8 mouse cellular contexts compared by ENCODE assay signal in genomic region chr8:121977819-121978590, GRCm38 (mm10). TPM values are rescaled to one million over a fixed set of nuclear protein-coding genes. Genes with fewer than 3 reads are reported as not detected.
DNase-seq lines count a peak whose midpoint lies in the region; ATAC-seq and TF ChIP-seq lines count a peak whose summit lies in the region.

No protein-coding gene starts in this region.

- H3K36me3 ChIP-seq in hindbrain, embryonic 13.5 days, result peaks cover 80% of the 10 kb centered on the region
- peaks cover 86% of the 10 kb centered on the region for H3K36me3 ChIP-seq in limb, embryonic 12.5 days
- H3K36me3 ChIP-seq in thymus, adult 2 months (ENCODE audit: control insufficient read depth, insufficient read depth, low read length), result peaks cover 58% of the 10 kb centered on the region

- CTCF ChIA-PET in Patski (lab: Charles Lee), result interaction anchor here (0.7 to 2.9 kb wide), 30 partner anchors 10 to 391 kb away, joined by 3 to 16 read pairs (median 4); partner anchors contain the start of gene Zfpm1

- no peak overlapping the region for H3K27ac ChIP-seq in hindbrain, embryonic 13.5 days
- peak overlapping the region; percentile 1; the same call in 1 of the 2 replicates for H3K27ac ChIP-seq in limb, embryonic 12.5 days
- H3K27ac ChIP-seq in thymus, adult 2 months (ENCODE audit: control insufficient read depth, insufficient read depth, low read length), result no peak overlapping the region

- H3K9me3 ChIP-seq in hindbrain, embryonic 13.5 days, result no peaks in the 10 kb centered on the region
- H3K9me3 ChIP-seq in limb, embryonic 12.5 days, result no peaks in the 10 kb centered on the region

- no peak overlapping the region for H3K4me3 ChIP-seq in hindbrain, embryonic 13.5 days
- H3K4me3 ChIP-seq in limb, embryonic 12.5 days (replicated peaks), result no peak overlapping the region
- H3K4me3 ChIP-seq in thymus, adult 2 months (ENCODE audit: control insufficient read depth, insufficient read depth, low read length), result no peak overlapping the region

- peak; percentile 81 for ATAC-seq in Patski
- ATAC-seq in hindbrain, embryonic 13.5 days (ENCODE audit: low FRiP score), result peak; percentile 66; the same call in 1 of the 2 replicates
- ATAC-seq in limb, embryonic 12.5 days (ENCODE audit: insufficient number of reproducible peaks, insufficient read depth, low FRiP score, low TSS enrichment, low read depth), result 0 out of 2 replicates have a peak, but pooled peaks have one; percentile 20

- WGBS in hindbrain, embryonic 13.5 days, result 67% methylated on average over 8 of the region's 8 CpGs
- 71% methylated on average over 8 of the region's 8 CpGs for WGBS in limb, embryonic 12.5 days
- 89% methylated on average over 8 of the region's 8 CpGs for WGBS in thymus, adult 2 months

- H3K4me1 ChIP-seq in hindbrain, embryonic 13.5 days (replicated peaks), result peaks cover 9% of the 10 kb centered on the region; the same call in 1 of the 2 replicates
- H3K4me1 ChIP-seq in limb, embryonic 12.5 days (replicated peaks), result no peaks in the 10 kb centered on the region
- no peaks in the 10 kb centered on the region for H3K4me1 ChIP-seq in thymus, adult 2 months (replicated peaks; ENCODE audit: control insufficient read depth, insufficient read depth, low read length)

- DNase-seq in left cerebral cortex, postnatal 14 days (ENCODE audit: low spot score in 2 of 2), result peak; percentile 54 to 62
- DNase-seq in left cerebral cortex, adult 8-10 months (ENCODE audit: low spot score in 2 of 2), result no peak
- DNase-seq in Patski (ENCODE audit: low read depth, low spot score), result peak; percentile 55
- DNase-seq in embryo, embryonic 11 days, result peak; percentile 82
- DNase-seq in retina, postnatal 1 day, result peak; percentile 73
- DNase-seq in thymus, adult 2 months, result no peak

- in situ Hi-C loops in Patski (cut with MboI; ENCODE audit: low pct_unique_long_range_greater_than_20kb), result loop anchor here (10.0 kb wide), 1 partner anchor 287 kb away; no protein-coding TSS in a partner anchor

- H3K4me2 ChIP-seq in hindbrain, embryonic 13.5 days, result no peak overlapping the region
- H3K4me2 ChIP-seq in limb, embryonic 12.5 days, result no peak overlapping the region

- H3K9ac ChIP-seq in hindbrain, embryonic 13.5 days, result no peak overlapping the region
- H3K9ac ChIP-seq in limb, embryonic 12.5 days (replicated peaks), result no peak overlapping the region

- TF ChIP-seq POLR2A in thymus, adult 2 months (IDR thresholded peaks at IDR 0.05; ENCODE audit: control insufficient read depth, extremely low read depth, insufficient read depth, low read length, poor library complexity), result no peak

- H3K27me3 ChIP-seq in Patski, result no peaks in the 10 kb centered on the region
- no peaks in the 10 kb centered on the region for H3K27me3 ChIP-seq in hindbrain, embryonic 13.5 days
- no peaks in the 10 kb centered on the region for H3K27me3 ChIP-seq in limb, embryonic 12.5 days
- no peaks in the 10 kb centered on the region for H3K27me3 ChIP-seq in thymus, adult 2 months (ENCODE audit: control insufficient read depth, insufficient read depth, low read length)

- TF ChIP-seq CTCF in Patski (IDR thresholded peaks at IDR 0.05), result peak; percentile 94
- no peak for TF ChIP-seq CTCF in thymus, adult 2 months (IDR thresholded peaks at IDR 0.05; ENCODE audit: borderline replicate concordance, control insufficient read depth, extremely low read depth, insufficient read depth, low read length, poor library complexity)

- intact Hi-C loops in left cerebral cortex, postnatal 14 days (cut with DNase I), result loop anchor here (5.0 to 10.0 kb wide), 3 partner anchors 167 to 289 kb away; no protein-coding TSS in a partner anchor

- POLR2A ChIA-PET in Patski (lab: Charles Lee), result interaction anchor here (0.5 to 1.3 kb wide), 4 partner anchors 10 to 162 kb away, joined by 3 to 6 read pairs (median 4); no protein-coding TSS in a partner anchor

RNA-seq across cellular contexts. Expression of gene Banp, which starts 28.5 kb away (rescaled TPM):
- total RNA-seq in left cerebral cortex, postnatal 14 days (2021), result 10 to 100 TPM; 27.4 to 38.5 TPM
- 10 to 100 TPM; 26.1 to 35.5 (median 27.9) TPM for total RNA-seq in left cerebral cortex, adult 8-10 months (2022)
- 45.2 TPM for polyA plus RNA-seq in Patski (2021)
- 50.3 and 59.0 TPM in 2 replicates for polyA plus RNA-seq in hindbrain, embryonic 13.5 days (2015; fragmentation: Nextera tagmentation; extraction: Ambion mirVana)
- polyA plus RNA-seq in limb, embryonic 12.5 days (2016; fragmentation: Nextera tagmentation; extraction: Ambion mirVana), result 41.7 and 42.3 TPM in 2 replicates
- polyA plus RNA-seq in thymus, adult 2 months (2012; rRNA removed), result 151 and 153 TPM in 2 replicates

RNA-seq across cellular contexts. Expression of gene Car5a, which starts 33.3 kb away (rescaled TPM):
- under 1 TPM in 1 of 2 experiments, not detected in 1; 0.29 TPM for total RNA-seq in left cerebral cortex, postnatal 14 days (2021)
- under 1 TPM in 1 of 4 experiments, not detected in 3; 0.53 TPM for total RNA-seq in left cerebral cortex, adult 8-10 months (2022)
- polyA plus RNA-seq in Patski (2021), result not detected
- 0.19 and 0.43 TPM in 2 replicates for polyA plus RNA-seq in hindbrain, embryonic 13.5 days (2015; fragmentation: Nextera tagmentation; extraction: Ambion mirVana)
- polyA plus RNA-seq in limb, embryonic 12.5 days (2016; fragmentation: Nextera tagmentation; extraction: Ambion mirVana), result 0.18 and 0.51 TPM in 2 replicates
- polyA plus RNA-seq in thymus, adult 2 months (2012; rRNA removed), result 0.75 TPM in 1 of 2 replicates, not detected in the other

Comparison
In these comparisons a context has a peak if more than half of its experiments do, and no peak if none do; other contexts are left out.
1. DNase-seq: peak in left cerebral cortex, postnatal 14 days (2 of 2), Patski (single experiment), embryo, embryonic 11 days (single experiment) and retina, postnatal 1 day (single experiment); none in left cerebral cortex, adult 8-10 months (0 of 2) and thymus, adult 2 months (single experiment).
2. ATAC-seq: peak in every context shown above with its lines; median percentile 81 in Patski; 66 in hindbrain, embryonic 13.5 days; 20 in limb, embryonic 12.5 days.